Mouse (Mus musculus) midbrain, embryonic 12.5 days (tissue): ENCODE measurements at regions not wholly inside any gene's neighbourhood (a gene's known extent, or its start where the extent isn't known, plus 50 kb on each side); places are given as distances from the start of the nearest gene placed in this dataset.

Source experiments
- ATAC-seq: fragments of 200-750 bp; cut with Nextera tagmentation; 2 replicates; pipeline ENCODE4 v1.8.0; 2017; ENCODE audit warnings: low read depth, moderate TSS enrichment, moderate library complexity; ENCODE audit not compliant: low FRiP score
- H3K27ac ChIP-seq: fragments of 300-500 bp; sonication (generic); replicated peaks from 2 replicates; pipeline ENCODE4 v1.5.1; 2016; ENCODE audit warnings: mild to moderate bottlenecking
- H3K27me3 ChIP-seq: fragments of 300-500 bp; sonication (generic); 2 replicates; pipeline ENCODE4 v1.6.1; 2016; ENCODE audit warnings: mild to moderate bottlenecking
- H3K36me3 ChIP-seq: fragments of 300-500 bp; sonication (generic); 2 replicates; pipeline ENCODE4 v1.6.1; 2016
- H3K4me1 ChIP-seq: fragments of 300-500 bp; sonication (generic); 2 replicates; pipeline ENCODE4 v1.6.1; 2016
- H3K4me2 ChIP-seq: fragments of 300-500 bp; sonication (generic); replicated peaks from 2 replicates; pipeline ENCODE4 v1.6.1; 2016; ENCODE audit warnings: mild to moderate bottlenecking, moderate library complexity
- H3K4me3 ChIP-seq: fragments of 300-500 bp; sonication (generic); 2 replicates; pipeline ENCODE4 v1.5.1; 2016; ENCODE audit warnings: mild to moderate bottlenecking
- H3K9ac ChIP-seq: fragments of 300-500 bp; sonication (generic); replicated peaks from 2 replicates; pipeline ENCODE4 v1.6.1; 2016; ENCODE audit warnings: mild to moderate bottlenecking, moderate library complexity
- H3K9me3 ChIP-seq: fragments of 300-500 bp; sonication (generic); 2 replicates; pipeline ENCODE4 v1.6.1; 2016; ENCODE audit warnings: mild to moderate bottlenecking
- WGBS: fragments of 180-500 bp; shearing (Covaris S2); methylation state at CpG from one replicate; pipeline ENCODE4 v1.1.7; 2016; 5-methylcytosine and 5-hydroxymethylcytosine counted together

DNA sequence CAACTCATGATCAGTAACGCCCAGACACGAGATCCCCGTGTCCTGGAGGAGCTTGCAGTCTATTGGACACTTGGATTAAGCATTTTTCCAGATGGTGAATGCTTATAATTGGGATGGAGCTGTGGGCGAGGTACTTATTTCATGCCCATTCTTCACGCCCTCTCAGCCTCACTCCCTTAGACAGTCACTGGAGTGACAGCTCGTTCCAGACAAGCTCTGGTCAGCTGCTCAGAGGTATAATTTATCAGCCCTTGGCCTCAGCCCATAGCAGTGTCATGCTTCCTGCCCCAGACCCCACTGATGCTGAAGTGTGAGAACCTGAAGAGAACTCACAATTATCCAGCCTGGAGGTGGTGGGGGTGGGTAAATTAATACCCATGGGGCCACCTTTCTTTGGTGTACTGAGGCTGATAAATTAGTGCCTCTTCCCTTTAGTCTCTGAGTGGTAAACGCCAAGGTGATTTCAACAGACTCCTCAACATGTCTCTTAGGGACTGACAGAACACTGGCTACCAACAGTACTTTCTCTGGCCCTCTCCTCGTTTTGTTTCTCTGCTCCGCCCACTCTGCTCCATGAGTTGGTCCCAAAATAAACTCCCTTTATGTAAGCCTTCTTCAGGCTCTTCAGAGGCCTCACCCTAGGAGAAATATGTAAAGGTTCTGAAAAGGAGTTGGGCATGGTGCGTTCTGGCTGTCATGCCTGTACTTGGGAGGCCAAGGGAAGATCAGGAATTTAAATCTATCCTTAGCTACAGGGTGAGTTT is 97.6 kb upstream of the Frmd6 start:
- Histone ChIP-seq H3K9ac (no peak overlapping the region), H3K9me3 (no peaks in the 10 kb centered on the region), H3K4me2 (no peak overlapping the region), H3K4me3 (no peak overlapping the region), H3K27ac (no peak overlapping the region), H3K4me1 (no peaks in the 10 kb centered on the region), H3K27me3 (no peaks in the 10 kb centered on the region), H3K36me3 (no peaks in the 10 kb centered on the region)
- 78% methylated on average over 10 of the region's 10 CpGs for WGBS
- no peak for ATAC-seq

GRCm38 (mm10) chr12:70728407-70728806 is 96.9 kb upstream of the Frmd6 start:
- Histone ChIP-seq H3K4me3 (no peak overlapping the region), H3K9me3 (no peaks in the 10 kb centered on the region), H3K4me2 (no peak overlapping the region), H3K27me3 (no peaks in the 10 kb centered on the region), H3K4me1 (no peaks in the 10 kb centered on the region), H3K9ac (no peak overlapping the region), H3K36me3 (no peaks in the 10 kb centered on the region), H3K27ac (no peak overlapping the region)
- WGBS = 100% methylated on average over 1 of the region's 1 CpGs
- no peak for ATAC-seq

DNA sequence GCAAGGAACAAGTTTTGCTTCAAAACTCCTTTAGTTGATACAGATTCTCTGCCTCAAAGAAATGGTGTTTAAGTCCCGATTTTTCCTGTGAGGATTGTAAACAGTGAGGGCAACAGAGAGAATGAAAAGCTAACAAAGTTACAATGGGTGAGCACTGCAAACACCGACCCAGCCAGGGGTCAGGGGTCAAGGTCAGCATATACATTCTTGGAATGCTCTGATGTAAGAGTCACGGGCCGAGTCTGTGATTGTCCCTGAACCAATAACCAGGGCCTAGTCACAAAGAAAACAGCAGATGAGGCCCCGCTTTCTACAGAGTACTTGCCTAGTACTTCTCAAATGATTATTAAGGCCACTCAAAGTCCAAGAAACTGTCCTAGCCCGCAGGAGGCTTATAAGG is 95.4 kb upstream of the Frmd6 start:
- Histone ChIP-seq H3K27ac (no peak overlapping the region), H3K36me3 (no peaks in the 10 kb centered on the region), H3K4me1 (no peaks in the 10 kb centered on the region), H3K27me3 (no peaks in the 10 kb centered on the region), H3K4me3 (no peak overlapping the region), H3K9ac (no peak overlapping the region), H3K9me3 (no peaks in the 10 kb centered on the region), H3K4me2 (no peak overlapping the region)
- WGBS = 38% methylated on average over 6 of the region's 6 CpGs
- ATAC-seq = no peak

DNA sequence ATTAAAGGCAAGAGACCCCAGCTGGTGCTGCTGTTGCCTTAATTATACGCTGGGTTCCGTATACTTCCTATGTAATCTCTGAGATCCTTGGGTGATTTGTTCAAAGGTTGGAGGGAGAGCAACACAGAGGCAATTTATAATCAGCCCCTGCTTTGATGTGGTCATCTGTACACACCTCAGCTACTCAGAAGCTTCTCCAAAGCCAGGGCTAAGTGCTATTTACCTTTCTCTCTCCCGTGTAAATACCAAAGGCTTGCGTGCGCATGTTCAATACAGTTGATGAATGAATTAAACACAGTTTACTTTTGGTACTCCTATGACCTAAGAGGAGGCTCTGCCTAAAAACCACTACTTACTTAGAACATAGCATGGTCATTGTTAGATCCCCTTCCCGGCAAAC is 93.8 kb upstream of the Frmd6 start:
- Histone ChIP-seq H3K4me1 (no peaks in the 10 kb centered on the region), H3K36me3 (no peaks in the 10 kb centered on the region), H3K9ac (no peak overlapping the region), H3K27me3 (no peaks in the 10 kb centered on the region), H3K4me3 (no peak overlapping the region), H3K9me3 (no peaks in the 10 kb centered on the region), H3K4me2 (no peak overlapping the region), H3K27ac (no peak overlapping the region)
- no peak for ATAC-seq
- 77% methylated on average over 6 of the region's 6 CpGs for WGBS

DNA sequence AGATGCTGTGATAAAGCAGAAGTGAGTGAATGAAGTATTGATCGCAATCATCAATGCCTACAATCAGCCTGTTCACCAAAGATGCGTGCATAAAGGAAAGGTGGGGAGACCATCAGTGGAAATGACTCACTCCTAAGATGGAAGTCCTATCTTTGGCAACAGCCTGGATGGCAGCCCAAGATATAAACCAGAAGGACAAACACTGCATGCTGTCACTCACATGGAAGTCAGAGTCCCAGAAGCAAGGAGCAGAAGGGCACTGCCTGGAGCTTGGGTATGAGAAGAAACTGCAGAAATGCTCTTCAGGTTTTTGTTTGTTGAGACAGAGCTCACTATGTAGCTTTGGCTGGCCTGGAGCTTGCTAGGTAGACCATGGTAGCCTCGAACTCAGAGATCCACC is 92.7 kb upstream of the Frmd6 start:
- Histone ChIP-seq H3K4me3 (no peak overlapping the region), H3K27ac (no peak overlapping the region), H3K9ac (no peak overlapping the region), H3K4me1 (no peaks in the 10 kb centered on the region), H3K27me3 (no peaks in the 10 kb centered on the region), H3K9me3 (no peaks in the 10 kb centered on the region), H3K36me3 (no peaks in the 10 kb centered on the region), H3K4me2 (no peak overlapping the region)
- ATAC-seq = no peak
- 95% methylated on average over 3 of the region's 3 CpGs for WGBS

GRCm38 (mm10) chr12:70738554-70738953 is 86.8 kb upstream of the Frmd6 start:
- Histone ChIP-seq H3K27ac (no peak overlapping the region), H3K4me3 (no peak overlapping the region), H3K4me2 (no peak overlapping the region), H3K36me3 (no peaks in the 10 kb centered on the region), H3K9me3 (no peaks in the 10 kb centered on the region), H3K27me3 (no peaks in the 10 kb centered on the region), H3K4me1 (no peaks in the 10 kb centered on the region), H3K9ac (no peak overlapping the region)
- WGBS = 82% methylated on average over 3 of the region's 3 CpGs
- no peak for ATAC-seq

DNA sequence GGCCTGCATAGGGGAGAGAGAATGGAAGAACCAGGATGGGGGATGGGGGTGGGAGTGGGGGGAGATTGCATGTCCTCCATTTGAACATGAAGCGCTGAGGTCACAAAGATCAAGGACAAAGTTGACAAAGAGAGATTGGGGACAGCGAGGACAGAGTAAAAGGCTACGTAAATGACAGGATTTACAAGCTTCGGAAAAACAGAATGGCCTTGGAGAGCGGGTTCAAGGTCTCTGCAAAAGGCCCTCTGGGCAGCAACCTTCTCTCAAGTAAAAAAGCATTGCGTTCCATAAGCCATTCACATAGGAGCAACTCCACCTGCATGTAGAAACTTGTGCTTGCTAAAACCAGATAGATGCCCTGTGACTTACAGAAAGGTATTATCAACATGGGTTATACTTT is 86.0 kb upstream of the Frmd6 start:
- no peak for ATAC-seq
- WGBS = 94% methylated on average over 6 of the region's 6 CpGs
- H3K4me2 ChIP-seq = no peak overlapping the region

GRCm38 (mm10) chr12:70739766-70740165 is 85.5 kb upstream of the Frmd6 start:
- Histone ChIP-seq H3K36me3 (no peaks in the 10 kb centered on the region), H3K9me3 (no peaks in the 10 kb centered on the region), H3K4me1 (no peaks in the 10 kb centered on the region), H3K4me2 (no peak overlapping the region), H3K9ac (no peak overlapping the region), H3K27me3 (no peaks in the 10 kb centered on the region), H3K27ac (no peak overlapping the region), H3K4me3 (no peak overlapping the region)
- no peak for ATAC-seq
- WGBS = 88% methylated on average over 7 of the region's 7 CpGs

More for the DNA sequence above, 86.0 kb upstream of the Frmd6 start:
- Histone ChIP-seq H3K4me3 (no peak overlapping the region), H3K4me1 (no peaks in the 10 kb centered on the region), H3K36me3 (no peaks in the 10 kb centered on the region), H3K9ac (no peak overlapping the region), H3K27ac (no peak overlapping the region), H3K9me3 (no peaks in the 10 kb centered on the region), H3K27me3 (no peaks in the 10 kb centered on the region)

DNA sequence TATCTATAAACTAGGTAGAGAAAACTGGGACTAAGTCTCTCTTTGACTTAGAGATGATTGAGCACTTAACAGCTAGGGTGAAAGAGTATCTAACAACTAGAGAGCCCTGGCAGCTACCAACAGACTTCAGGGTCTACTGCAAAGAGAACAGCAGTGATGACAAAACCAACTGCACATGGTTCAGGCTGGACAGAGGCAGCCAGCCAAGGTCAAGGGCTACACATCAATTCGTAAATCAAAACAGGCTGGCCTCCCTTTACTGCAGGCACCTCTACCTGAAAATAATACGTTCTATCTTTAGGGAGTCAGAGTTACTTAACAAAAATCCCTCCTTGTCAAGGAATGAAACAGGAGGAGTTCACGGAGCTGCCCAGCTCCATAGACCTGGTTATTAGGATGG is 82.5 kb upstream of the Frmd6 start:
- no peak overlapping the region for H3K4me2 ChIP-seq
- WGBS = 81% methylated on average over 3 of the region's 3 CpGs

DNA sequence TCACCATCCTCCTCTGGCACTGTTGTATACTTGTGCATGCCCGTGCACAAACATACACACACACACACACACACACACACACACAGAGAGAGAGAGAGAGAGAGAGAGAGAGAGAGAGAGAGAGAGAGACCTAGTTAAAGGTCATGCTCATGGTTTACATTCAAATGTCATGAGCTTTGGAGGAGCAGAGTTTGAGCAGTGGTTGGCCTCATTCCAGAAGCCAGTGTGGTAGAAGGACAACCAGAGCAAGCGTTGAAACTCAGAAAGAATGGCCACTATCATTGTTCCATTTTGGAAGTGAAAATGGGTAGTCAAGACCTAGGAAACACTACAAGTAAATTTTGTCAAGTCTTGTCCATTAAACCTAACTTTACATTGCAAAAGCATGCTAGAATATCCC is 79.6 kb upstream of the Frmd6 start:
- no peak overlapping the region for H3K9ac ChIP-seq
- ATAC-seq = no peak
- no peak overlapping the region for H3K27ac ChIP-seq
- no peaks in the 10 kb centered on the region for H3K36me3 ChIP-seq
- no peaks in the 10 kb centered on the region for H3K27me3 ChIP-seq
- H3K4me3 ChIP-seq = no peak overlapping the region
- WGBS = 86% methylated on average over 2 of the region's 2 CpGs
- no peak overlapping the region for H3K4me2 ChIP-seq
- H3K4me1 ChIP-seq = no peaks in the 10 kb centered on the region
- no peaks in the 10 kb centered on the region for H3K9me3 ChIP-seq

More for the DNA sequence above, 82.5 kb upstream of the Frmd6 start:
- Histone ChIP-seq H3K9me3 (no peaks in the 10 kb centered on the region), H3K4me3 (no peak overlapping the region), H3K27ac (no peak overlapping the region), H3K9ac (no peak overlapping the region), H3K4me1 (no peaks in the 10 kb centered on the region), H3K36me3 (no peaks in the 10 kb centered on the region), H3K27me3 (no peaks in the 10 kb centered on the region)
- ATAC-seq = no peak

GRCm38 (mm10) chr12:70749651-70750050 is 75.7 kb upstream of the Frmd6 start:
- WGBS = 76% methylated on average over 2 of the region's 2 CpGs
- Histone ChIP-seq H3K4me2 (no peak overlapping the region), H3K4me1 (peaks cover 9% of the 10 kb centered on the region), H3K9me3 (no peaks in the 10 kb centered on the region), H3K4me3 (no peak overlapping the region), H3K9ac (no peak overlapping the region), H3K27me3 (no peaks in the 10 kb centered on the region), H3K27ac (no peak overlapping the region), H3K36me3 (no peaks in the 10 kb centered on the region)
- ATAC-seq = no peak

DNA sequence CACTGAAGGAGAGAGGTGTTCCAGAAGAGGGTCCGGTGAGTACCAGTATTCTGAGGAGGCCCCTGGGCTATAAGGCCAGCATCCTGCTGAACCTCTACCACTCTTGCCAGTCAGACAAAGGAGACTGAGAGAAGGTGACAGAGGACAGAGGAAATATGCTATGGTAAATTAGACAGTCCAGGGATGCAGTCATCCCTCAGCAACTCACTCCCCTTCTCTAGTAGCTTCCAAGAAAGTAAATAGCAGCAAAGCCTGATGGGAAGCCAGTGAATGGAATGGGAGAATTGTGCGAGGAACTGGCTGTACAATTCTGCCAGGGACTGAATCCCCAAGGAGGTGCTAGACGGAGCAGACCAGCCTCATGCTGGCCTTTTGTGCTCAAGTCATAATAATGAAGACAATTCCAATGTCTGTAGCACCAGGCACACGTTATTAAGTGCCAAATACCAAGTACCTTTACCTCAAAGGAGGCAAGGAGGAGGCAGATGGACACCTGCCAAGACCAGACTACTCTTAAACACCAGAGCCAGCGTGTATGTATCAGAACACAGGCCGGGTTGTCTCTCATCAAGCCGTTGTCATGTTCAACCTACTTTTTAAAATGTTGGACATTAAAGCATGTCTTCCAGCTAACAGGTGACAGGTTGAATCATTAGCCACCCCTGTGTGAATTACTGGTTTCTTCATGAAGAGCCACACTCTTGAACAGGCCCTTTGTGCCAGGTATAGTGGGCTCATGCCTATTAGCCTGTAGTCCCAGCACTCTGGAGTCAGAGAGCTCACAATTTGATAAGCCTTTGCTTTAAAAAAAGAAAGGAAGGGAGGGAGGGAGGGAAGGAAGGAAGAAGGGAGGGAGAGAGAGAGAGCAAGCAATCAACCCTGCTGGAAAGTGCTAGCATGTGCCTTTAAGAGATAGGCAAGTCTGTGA is 74.4 kb upstream of the Frmd6 start:
- Histone ChIP-seq H3K36me3 (no peaks in the 10 kb centered on the region), H3K9me3 (no peaks in the 10 kb centered on the region), H3K27ac (no peak overlapping the region), H3K27me3 (no peaks in the 10 kb centered on the region), H3K4me3 (no peak overlapping the region), H3K4me2 (no peak overlapping the region), H3K9ac (no peak overlapping the region), H3K4me1 (peaks cover 9% of the 10 kb centered on the region)
- WGBS = 67% methylated on average over 7 of the region's 7 CpGs
- no peak for ATAC-seq
